Mouse (Mus musculus) adrenal gland, postnatal 36 days (tissue): ENCODE results near the gene Myh10. TPM values are rescaled to one million over a fixed set of nuclear protein-coding genes. Genes with fewer than 3 reads are reported as not detected.
A peak's percentile ranks its signal among the peaks of the same experiment; 100 is the strongest.
"Not testable (repeated sequence)": the region's sequence is repeated elsewhere in the genome, so short reads cannot be mapped to it uniquely, and the experiment has no call there.

ENCODE experiments used
- DNase-seq, 2 experiments: peaks; one replicate each; pipeline ENCODE4 v3.0.0; 2021; ENCODE audit warnings: mixed read lengths in 1 of 2
- total RNA-seq, 2 experiments: library from RNA; stranded (reverse); gene quantifications; 2 replicates each; pipeline ENCODE4 v1.2.3; 2021

Gene Myh10
- total RNA-seq, 2 experiments from 2014 or later: 33.8 to 35.6 TPM

- DNase-seq: no peak
These were observed 106.9 kb downstream of the Myh10 start for GRCm38 (mm10) chr11:68798258-68798657.

- peak in 1 of 2 experiments; percentile 26 for DNase-seq
These were observed 113.8 kb downstream of the Myh10 start for GRCm38 (mm10) chr11:68805148-68805547.

- peak; percentile 70 to 80 for DNase-seq
These were observed 116.4 kb downstream of the Myh10 start for GRCm38 (mm10) chr11:68807787-68808186.

GRCm38 (mm10) chr11:68811881-68812577 is 120.7 kb downstream of the Myh10 start:
- peak in 1 of 2 experiments; percentile 21 for DNase-seq

GRCm38 (mm10) chr11:68818416-68818815 is 127.1 kb downstream of the Myh10 start:
- no peak for DNase-seq

- no peak for DNase-seq
These were observed 128.0 kb downstream of the Myh10 start for GRCm38 (mm10) chr11:68819226-68819805.

GRCm38 (mm10) chr11:68822326-68822725 is 131.0 kb downstream of the Myh10 start:
- no peak for DNase-seq

- DNase-seq: no peak
These were observed 135.4 kb downstream of the Myh10 start for GRCm38 (mm10) chr11:68826735-68827134.

- not testable (repeated sequence) for DNase-seq
These were observed 140.2 kb downstream of the Myh10 start for GRCm38 (mm10) chr11:68831580-68831979.

- no peak for DNase-seq
These were observed 141.4 kb downstream of the Myh10 start for GRCm38 (mm10) chr11:68832793-68833192.

GRCm38 (mm10) chr11:68833593-68833992 is 142.2 kb downstream of the Myh10 start:
- DNase-seq: no peak

GRCm38 (mm10) chr11:68835034-68835433 is 143.7 kb downstream of the Myh10 start:
- no peak for DNase-seq

- no peak for DNase-seq
These were observed 148.2 kb downstream of the Myh10 start for GRCm38 (mm10) chr11:68839606-68840005.

GRCm38 (mm10) chr11:68850862-68851261 is 159.5 kb downstream of the Myh10 start:
- no peak for DNase-seq

- DNase-seq: no peak
These were observed 160.5 kb downstream of the Myh10 start for GRCm38 (mm10) chr11:68851644-68852485.

GRCm38 (mm10) chr11:68852486-68852901 is 161.1 kb downstream of the Myh10 start:
- DNase-seq: peak; percentile 88 to 89

GRCm38 (mm10) chr11:68852932-68853409 is 161.6 kb downstream of the Myh10 start:
- DNase-seq: peak; percentile 100

GRCm38 (mm10) chr11:68853611-68854401 is 162.4 kb downstream of the Myh10 start:
- DNase-seq: peak; percentile 72 to 76

- no peak for DNase-seq
These were observed 163.3 kb downstream of the Myh10 start for GRCm38 (mm10) chr11:68854621-68855020.

- no peak for DNase-seq
These were observed 166.0 kb downstream of the Myh10 start for GRCm38 (mm10) chr11:68857329-68857728.

GRCm38 (mm10) chr11:68859943-68860593 is 168.7 kb downstream of the Myh10 start:
- DNase-seq: no peak
